Mouse (Mus musculus): ENCODE data around the gene Tma7. TPM values are rescaled to one million over a fixed set of nuclear protein-coding genes. Genes with fewer than 3 reads are reported as not detected.

Tma7 gene
- 99.2 and 100 TPM in 2 replicates for total RNA-seq (2017)

DNA sequence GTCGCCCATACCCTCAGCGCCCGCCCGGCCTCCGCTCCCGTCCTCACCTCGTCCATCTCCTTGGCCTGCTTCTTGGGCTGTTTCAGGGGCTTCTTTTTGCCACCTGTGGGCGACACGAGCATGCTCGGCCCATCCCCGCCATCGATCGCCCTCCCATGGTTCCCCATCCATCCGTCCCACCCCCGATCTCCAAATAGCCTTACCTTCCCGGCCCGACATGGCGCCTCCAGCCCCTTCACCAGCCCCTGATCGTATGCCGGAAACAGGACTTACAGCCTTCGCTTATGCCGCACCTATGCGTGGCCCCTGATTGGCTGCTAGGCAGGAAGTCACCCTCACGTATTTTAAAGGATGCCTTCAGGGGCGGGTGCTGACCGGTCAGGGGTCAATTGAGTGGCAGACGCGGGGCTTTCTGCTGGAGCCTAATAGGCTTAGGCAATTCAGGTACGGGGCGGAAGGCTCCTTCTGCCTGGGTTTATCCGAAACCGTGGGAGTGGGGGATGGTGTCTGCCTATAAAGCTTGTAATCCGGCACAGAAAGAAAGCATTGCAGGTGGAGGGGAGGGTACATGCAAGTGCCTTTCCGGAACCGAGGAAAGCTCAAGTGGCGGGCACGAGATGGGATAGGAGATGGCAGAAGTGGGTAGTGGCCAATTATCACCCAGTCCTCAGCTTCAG is at the start of gene Tma7, which contains the start of gene Ccdc51:
Gene Tma7, minus strand, starts transcription at position 464 of the 677 bp plus-strand sequence.
Gene Ccdc51, plus strand, starts transcription at position 370 of the 677 bp plus-strand sequence.
- peak; percentile 97 for ATAC-seq (ENCODE audit: extremely low read depth, insufficient number of reproducible peaks, low FRiP score, poor library complexity, severe bottlenecking)

DNA sequence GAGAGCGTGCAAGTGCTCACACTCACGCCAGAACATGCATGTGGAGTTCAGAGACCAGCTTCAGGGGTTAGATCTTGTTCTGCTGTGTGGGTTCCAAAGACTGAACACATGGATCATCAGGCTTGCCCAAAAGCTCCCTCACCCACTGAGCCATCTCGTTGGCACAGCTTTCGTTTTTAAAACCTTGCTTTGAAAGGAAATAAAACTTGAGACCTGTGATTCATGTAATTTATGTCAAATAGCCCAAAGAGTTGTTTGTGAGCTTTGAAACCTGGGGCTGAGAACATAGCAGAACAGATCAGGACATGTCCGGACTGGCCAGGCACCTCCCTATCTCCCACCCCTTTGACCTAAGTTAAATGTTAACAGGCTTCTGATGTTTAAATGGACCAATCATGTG is 47.7 kb upstream of the Tma7 start:
- ATAC-seq (ENCODE audit: extremely low read depth, insufficient number of reproducible peaks, low FRiP score, poor library complexity, severe bottlenecking) = no peak

DNA sequence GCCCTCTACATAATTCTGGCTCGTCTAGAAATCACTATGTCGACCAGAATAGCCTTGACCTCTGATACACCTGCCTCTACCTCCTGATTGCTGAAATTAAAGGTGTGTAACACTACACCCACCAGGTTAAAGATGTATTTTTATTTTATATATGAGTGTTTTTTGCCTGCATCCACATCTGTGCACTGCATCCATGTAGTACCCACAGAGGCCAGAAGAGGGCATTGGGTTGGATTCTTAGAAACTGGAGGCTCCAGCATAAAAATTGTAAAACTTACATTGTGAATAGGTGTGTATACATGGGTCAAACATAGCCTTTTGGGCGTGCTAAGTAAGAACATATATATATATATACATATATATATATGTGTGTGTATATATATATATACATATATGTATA is 45.8 kb upstream of the Tma7 start:
- ATAC-seq (ENCODE audit: extremely low read depth, insufficient number of reproducible peaks, low FRiP score, poor library complexity, severe bottlenecking) = no peak

DNA sequence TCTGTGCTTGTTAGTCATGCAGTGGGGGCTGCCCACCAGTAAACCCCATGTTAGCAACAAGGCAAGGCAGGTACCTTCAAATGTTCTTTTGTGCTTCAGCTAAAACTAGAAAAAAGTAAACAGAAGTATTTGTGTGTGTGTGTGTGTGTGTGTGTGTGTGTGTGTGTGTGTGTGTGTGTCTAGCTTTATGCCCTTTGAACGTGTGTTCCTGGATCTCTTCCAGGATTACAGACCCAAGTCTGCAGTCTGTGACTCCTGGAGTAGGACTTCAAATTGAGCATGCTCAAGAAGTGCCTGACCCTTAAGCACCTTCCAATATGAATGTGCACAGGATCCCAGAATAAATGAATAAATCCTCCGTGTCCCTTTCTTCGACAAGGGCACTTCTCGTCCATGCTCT is 44.7 kb upstream of the Tma7 start:
- no peak for ATAC-seq (ENCODE audit: extremely low read depth, insufficient number of reproducible peaks, low FRiP score, poor library complexity, severe bottlenecking)

DNA sequence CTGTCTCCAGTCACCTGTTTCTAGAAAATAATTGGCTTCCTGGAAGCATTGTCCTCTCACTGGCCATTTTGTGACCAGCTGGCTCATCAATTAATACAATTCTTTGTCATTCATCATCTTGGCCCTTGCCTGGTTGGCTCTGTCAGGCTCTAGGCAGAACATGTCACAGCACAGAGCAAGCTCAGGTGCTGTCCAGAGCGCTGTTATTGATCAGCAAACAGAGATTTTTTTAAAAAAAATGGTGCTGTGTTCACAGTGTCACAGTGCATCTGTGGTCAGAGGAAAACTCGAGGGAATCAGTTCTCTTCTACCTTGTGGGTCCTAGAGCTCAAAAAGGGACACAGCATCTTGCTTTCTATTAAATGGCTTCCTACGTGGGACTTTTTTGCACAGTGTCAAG is 43.1 kb upstream of the Tma7 start:
- ATAC-seq (ENCODE audit: extremely low read depth, insufficient number of reproducible peaks, low FRiP score, poor library complexity, severe bottlenecking) = no peak

- no peak for ATAC-seq (ENCODE audit: extremely low read depth, insufficient number of reproducible peaks, low FRiP score, poor library complexity, severe bottlenecking)
Measured at GRCm38 (mm10) chr9:109125043-109125442, 42.7 kb upstream of the Tma7 start.

DNA sequence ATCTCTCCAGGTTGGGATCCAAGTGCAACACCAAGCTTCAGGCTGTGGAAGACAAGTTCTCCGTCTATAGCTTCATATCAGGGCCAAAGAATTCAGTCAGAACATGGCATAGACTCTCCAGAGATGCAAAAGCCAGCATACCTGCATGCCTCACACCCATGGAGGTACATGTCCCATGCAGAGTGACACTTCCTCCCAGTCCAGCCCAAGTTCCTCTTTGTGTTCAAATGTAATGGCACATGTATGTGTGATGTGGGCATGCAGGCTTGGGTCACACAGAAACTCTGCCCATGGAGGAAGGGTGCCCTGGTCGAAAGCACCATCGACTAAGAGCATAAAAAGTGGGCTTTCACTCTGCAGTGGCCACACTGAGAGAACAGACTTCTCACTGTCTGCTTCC is 41.8 kb upstream of the Tma7 start:
- no peak for ATAC-seq (ENCODE audit: extremely low read depth, insufficient number of reproducible peaks, low FRiP score, poor library complexity, severe bottlenecking)

DNA sequence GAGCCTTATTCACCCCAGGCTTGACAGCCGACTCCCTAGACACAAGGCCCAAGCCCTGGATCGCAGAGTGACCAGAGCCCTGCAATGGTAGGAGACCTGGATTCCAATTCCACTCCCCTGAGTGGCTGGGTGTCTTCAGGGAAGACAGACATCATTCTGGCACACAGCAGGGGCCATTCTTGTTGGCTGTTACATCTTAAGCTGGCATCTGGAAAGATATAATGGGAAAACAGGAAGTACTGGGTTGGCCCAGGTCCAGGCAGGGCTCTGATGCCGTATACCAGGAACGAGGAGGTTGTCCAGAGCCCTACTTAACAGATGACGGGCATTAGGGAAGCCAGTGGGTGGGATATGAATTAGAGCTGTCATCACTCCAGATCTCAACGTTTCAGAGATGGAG is 40.9 kb upstream of the Tma7 start:
- ATAC-seq (ENCODE audit: extremely low read depth, insufficient number of reproducible peaks, low FRiP score, poor library complexity, severe bottlenecking) = no peak

- peak; percentile 48; the same call in 1 of the 2 replicates for ATAC-seq (ENCODE audit: extremely low read depth, insufficient number of reproducible peaks, low FRiP score, poor library complexity, severe bottlenecking)
Measured at GRCm38 (mm10) chr9:109122553-109123085, 40.2 kb upstream of the Tma7 start.

- no peak for ATAC-seq (ENCODE audit: extremely low read depth, insufficient number of reproducible peaks, low FRiP score, poor library complexity, severe bottlenecking)
Measured at GRCm38 (mm10) chr9:109120956-109121355, 38.6 kb upstream of the Tma7 start.

DNA sequence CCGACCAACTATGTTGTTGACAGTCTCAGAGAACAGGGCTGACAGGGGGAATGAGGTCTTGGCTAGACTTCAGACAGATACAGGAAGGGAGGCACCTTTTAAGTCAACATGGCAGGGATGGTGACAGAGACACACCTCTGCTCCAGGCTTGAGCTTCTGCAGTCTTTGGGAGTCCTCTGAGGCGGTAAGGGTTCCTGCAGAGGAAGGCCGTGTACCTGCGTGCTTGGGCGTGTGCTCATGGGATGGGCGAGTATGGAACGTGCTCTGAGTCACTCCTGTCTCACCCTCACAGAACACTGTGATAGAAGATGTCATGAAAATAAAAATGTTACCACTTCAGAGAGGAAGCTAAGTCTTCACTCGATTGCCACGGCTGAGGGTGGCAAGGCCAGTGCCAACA is 37.2 kb upstream of the Tma7 start:
- no peak for ATAC-seq (ENCODE audit: extremely low read depth, insufficient number of reproducible peaks, low FRiP score, poor library complexity, severe bottlenecking)

- ATAC-seq (ENCODE audit: extremely low read depth, insufficient number of reproducible peaks, low FRiP score, poor library complexity, severe bottlenecking) = no peak
Measured at GRCm38 (mm10) chr9:109118106-109118505, 35.7 kb upstream of the Tma7 start.

- no peak for ATAC-seq (ENCODE audit: extremely low read depth, insufficient number of reproducible peaks, low FRiP score, poor library complexity, severe bottlenecking)
Measured at GRCm38 (mm10) chr9:109116205-109116604, 33.8 kb upstream of the Tma7 start.

DNA sequence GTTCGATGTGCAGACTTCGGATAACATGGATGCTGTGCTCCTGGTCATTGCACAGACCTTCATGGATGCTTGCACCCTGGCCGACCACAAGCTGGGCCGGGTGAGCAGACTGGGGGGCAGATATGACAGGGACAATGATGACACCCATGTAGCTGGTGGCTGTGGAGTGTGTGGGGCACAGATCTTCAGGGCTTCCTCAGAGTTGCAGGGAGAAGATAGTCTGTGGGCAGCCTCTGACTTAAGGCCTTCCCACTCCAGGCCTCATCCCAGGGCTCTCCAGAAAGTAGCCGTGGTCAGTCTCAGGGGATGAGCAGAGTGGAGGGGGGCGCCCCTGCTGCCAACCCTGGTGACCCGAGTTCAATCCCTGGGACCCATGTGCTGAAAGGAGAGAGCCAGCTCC is 32.5 kb upstream of the Tma7 start:
- no peak for ATAC-seq (ENCODE audit: extremely low read depth, insufficient number of reproducible peaks, low FRiP score, poor library complexity, severe bottlenecking)

- no peak for ATAC-seq (ENCODE audit: extremely low read depth, insufficient number of reproducible peaks, low FRiP score, poor library complexity, severe bottlenecking)
Measured at GRCm38 (mm10) chr9:109114276-109114675, 31.9 kb upstream of the Tma7 start.

DNA sequence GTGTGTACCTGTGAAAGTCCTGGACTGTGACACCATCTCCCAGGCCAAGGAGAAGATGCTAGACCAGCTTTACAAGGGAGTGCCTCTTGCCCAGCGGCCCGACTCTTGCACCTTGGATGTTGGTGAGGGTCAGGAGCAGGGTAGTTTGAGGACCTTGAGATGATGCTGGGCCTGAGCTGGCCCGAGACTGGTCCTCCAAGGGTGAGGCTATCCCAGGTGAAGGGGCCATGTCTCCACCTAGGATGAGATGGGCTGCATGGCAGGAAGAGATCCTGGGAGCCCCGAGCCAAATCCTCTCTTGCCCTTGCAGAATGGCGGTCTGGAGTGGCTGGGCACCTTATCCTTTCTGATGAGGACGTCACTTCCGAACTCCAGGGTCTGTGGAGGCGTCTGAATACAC is 30.9 kb upstream of the Tma7 start:
- no peak for ATAC-seq (ENCODE audit: extremely low read depth, insufficient number of reproducible peaks, low FRiP score, poor library complexity, severe bottlenecking)

DNA sequence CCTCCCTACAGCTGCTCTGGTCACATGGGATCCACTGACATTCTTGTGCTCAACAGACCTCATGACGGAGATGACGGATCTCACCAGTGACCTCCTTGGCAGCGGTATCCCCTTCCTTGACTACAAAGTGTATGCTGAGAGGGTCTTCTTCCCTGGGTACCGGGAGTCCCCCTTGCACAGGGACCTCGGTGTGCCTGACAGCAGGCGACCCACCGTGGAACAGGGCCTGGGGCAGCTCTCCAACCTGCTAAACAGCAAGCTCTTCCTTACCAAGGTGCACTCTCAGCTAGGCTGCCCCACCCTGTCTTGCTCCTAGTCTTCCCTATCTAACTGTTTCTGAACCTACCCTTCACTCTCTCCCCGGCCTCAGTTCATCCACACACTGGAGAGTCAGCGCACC is 29.2 kb upstream of the Tma7 start:
- no peak for ATAC-seq (ENCODE audit: extremely low read depth, insufficient number of reproducible peaks, low FRiP score, poor library complexity, severe bottlenecking)

DNA sequence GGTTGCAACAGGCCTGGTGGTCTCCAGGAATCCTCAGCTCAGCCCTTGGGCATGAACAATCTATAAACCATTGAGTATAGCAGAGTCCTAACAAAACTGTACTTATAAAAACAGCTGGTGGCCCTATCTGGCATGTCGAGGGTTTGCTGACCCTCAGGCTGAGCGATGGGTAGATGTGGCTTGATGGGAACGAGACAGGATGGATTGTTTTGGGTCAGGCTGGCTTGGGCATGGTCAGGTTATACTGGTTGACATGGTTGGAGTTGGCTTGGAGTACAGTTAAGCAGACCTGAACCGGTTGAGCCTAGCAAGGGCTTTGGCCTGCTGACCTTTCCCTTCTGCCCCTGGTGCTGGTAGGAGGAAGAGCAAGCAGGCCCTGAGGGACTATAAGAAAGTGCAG is 28.7 kb upstream of the Tma7 start:
- ATAC-seq (ENCODE audit: extremely low read depth, insufficient number of reproducible peaks, low FRiP score, poor library complexity, severe bottlenecking) = no peak

DNA sequence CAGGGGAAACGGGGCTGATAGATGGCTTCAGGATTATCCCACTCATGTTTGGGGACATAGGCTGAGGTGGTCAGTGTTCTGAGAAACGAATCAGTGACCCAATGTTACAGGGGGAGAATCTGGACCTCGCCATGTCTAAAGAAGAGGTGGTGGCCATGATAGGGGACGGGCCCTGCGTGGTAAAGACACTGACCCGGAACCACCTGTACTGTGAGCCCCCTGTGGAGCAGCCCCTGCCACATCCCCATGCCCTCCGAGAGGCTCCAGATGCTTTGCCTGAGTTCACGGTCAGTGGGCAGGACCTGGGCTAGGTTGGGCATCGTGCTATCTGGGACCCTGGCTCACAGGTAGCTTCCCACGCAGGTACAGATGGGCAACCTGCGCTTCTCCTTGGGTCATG is 27.9 kb upstream of the Tma7 start:
- ATAC-seq (ENCODE audit: extremely low read depth, insufficient number of reproducible peaks, low FRiP score, poor library complexity, severe bottlenecking) = no peak

DNA sequence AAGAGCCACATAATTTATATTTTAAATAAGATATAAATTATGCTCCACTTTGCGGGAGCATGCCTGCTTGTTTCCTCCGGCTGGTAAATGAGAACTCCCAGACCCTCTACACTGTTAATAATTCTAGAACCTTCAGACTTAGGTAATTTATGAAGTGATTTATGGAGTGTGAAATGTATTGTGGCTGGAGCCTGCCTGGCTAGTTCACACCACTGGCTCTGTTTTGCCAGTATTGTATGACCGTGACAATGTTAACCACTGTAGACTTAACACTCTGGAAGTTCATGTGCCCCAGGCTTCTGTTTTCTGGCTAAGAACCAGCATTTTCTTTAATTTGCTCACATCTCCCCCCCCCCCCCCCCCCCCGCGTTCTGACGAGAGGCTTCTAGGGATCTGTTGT is 25.0 kb upstream of the Tma7 start:
- ATAC-seq (ENCODE audit: extremely low read depth, insufficient number of reproducible peaks, low FRiP score, poor library complexity, severe bottlenecking) = no peak

DNA sequence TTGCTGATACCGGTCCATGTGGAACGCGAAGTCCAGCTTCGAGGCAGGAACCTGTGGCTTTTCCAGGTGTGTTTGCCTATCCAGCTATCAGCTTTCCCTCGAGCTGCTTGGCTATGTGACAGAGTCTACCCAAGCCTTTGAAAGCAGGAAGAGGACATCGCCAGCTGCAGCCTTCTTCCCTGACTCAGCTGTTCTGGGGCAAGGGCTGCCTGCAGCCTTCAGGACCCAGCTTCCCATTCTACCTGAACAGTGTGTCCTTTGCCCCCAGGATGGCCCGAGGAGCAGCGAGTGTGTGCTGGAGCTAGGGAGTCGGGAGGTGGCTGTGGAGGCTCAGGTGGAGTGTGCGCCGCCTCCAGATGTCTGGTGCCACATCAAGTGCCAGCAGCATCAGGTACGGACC is 23.3 kb upstream of the Tma7 start:
- ATAC-seq (ENCODE audit: extremely low read depth, insufficient number of reproducible peaks, low FRiP score, poor library complexity, severe bottlenecking) = no peak

Measured in neutrophil, adult 5-6 weeks (primary cell).